Mouse (Mus musculus) CH12.LX (cell line): Measurements from ENCODE around the gene Stk17b. TPM values are rescaled to one million over a fixed set of nuclear protein-coding genes. Genes with fewer than 3 reads are reported as not detected.

Experiments
- DNase-seq: peaks from one replicate; pipeline ENCODE4 v3.0.0-alpha.2; 2013; ENCODE audit errors: extremely low read depth
- H3K27ac ChIP-seq: 2 replicates; pipeline ENCODE4 v1.5.1; 2012; ENCODE audit warnings: low read depth, mild to moderate bottlenecking, control low read depth, moderate library complexity; ENCODE audit not compliant: insufficient read depth
- H3K27me3 ChIP-seq: replicated peaks from 2 replicates; pipeline ENCODE3; 2012; ENCODE audit warnings: inconsistent platforms
- H3K36me3 ChIP-seq, 2 experiments: replicated peaks in 1 of 2; 2 replicates each; pipeline versions ENCODE3 to v1.6.1; 2012; ENCODE audit warnings: inconsistent platforms in 1 of 2, low read length in 1 of 2, mild to moderate bottlenecking in 1 of 2, mixed read lengths in 1 of 2, moderate library complexity in 1 of 2; ENCODE audit not compliant: control insufficient read depth in 1 of 2, insufficient read depth in 1 of 2
- H3K4me1 ChIP-seq, 2 experiments: 2 replicates each; pipeline ENCODE4 v1.6.1; 2012; ENCODE audit warnings: inconsistent platforms in 1 of 2, moderate library complexity in 1 of 2; ENCODE audit not compliant: insufficient read depth in 2 of 2, control insufficient read depth in 1 of 2
- H3K4me2 ChIP-seq: 2 replicates; pipeline ENCODE4 v1.6.1; 2012; ENCODE audit warnings: low read depth, mild to moderate bottlenecking, control low read depth; ENCODE audit not compliant: poor library complexity, insufficient read depth, severe bottlenecking
- H3K4me3 ChIP-seq, 3 experiments: fragments of 150-350 bp in 1 of 3; sonication (generic) in 1 of 3; replicated peaks in 1 of 3; 2 replicates each; pipeline versions ENCODE3 to v1.5.1; 2011 to 2012; ENCODE audit warnings: low read depth in 2 of 3, low read length in 2 of 3, mild to moderate bottlenecking in 2 of 3, moderate library complexity in 2 of 3, control low read depth in 1 of 3, improper control_type of control experiment in 1 of 3, inconsistent platforms in 1 of 3, mixed read lengths in 1 of 3; ENCODE audit not compliant: poor library complexity in 1 of 3
- H3K79me2 ChIP-seq: replicated peaks from 2 replicates; pipeline ENCODE4 v1.6.1; 2012; ENCODE audit warnings: mild to moderate bottlenecking, moderate library complexity; ENCODE audit not compliant: control insufficient read depth, poor library complexity, insufficient read depth, severe bottlenecking; ENCODE audit errors: extremely low read depth
- H3K9ac ChIP-seq: 2 replicates; pipeline ENCODE4 v1.6.1; 2012; ENCODE audit warnings: low read depth, mild to moderate bottlenecking, control low read depth, moderate library complexity; ENCODE audit not compliant: insufficient read depth
- H3K9me3 ChIP-seq: replicated peaks from 2 replicates; pipeline ENCODE3; 2012; ENCODE audit warnings: low read length, inconsistent platforms, mixed read lengths
- CTCF ChIP-seq, 2 experiments: IDR thresholded peaks in 1 of 2; conservative IDR thresholded peaks in 1 of 2; 2 replicates each; pipeline ENCODE4 v1.5.1; 2011 to 2012; ENCODE audit warnings: low read depth in 2 of 2, low read length in 2 of 2, improper control_type of control experiment in 1 of 2, inconsistent platforms in 1 of 2, mild to moderate bottlenecking in 1 of 2, moderate library complexity in 1 of 2
- ETS1 ChIP-seq: conservative IDR thresholded peaks from 2 replicates; pipeline ENCODE4 v1.6.1; 2012; ENCODE audit warnings: low read depth, mild to moderate bottlenecking, inconsistent platforms, low read length, improper control_type of control experiment, moderate library complexity
- HCFC1 ChIP-seq: IDR thresholded peaks from 2 replicates; pipeline ENCODE4 v1.6.1; 2012; ENCODE audit warnings: low read depth, mild to moderate bottlenecking, inconsistent platforms, low read length, improper control_type of control experiment
- IRF4 ChIP-seq: IDR thresholded peaks from 2 replicates; pipeline ENCODE4 v1.6.1; 2014; ENCODE audit warnings: low read depth, mild to moderate bottlenecking, inconsistent platforms, low read length, improper control_type of control experiment
- JUND ChIP-seq: conservative IDR thresholded peaks from 2 replicates; pipeline ENCODE4 v1.6.1; 2011; ENCODE audit warnings: low read depth, low read length, improper control_type of control experiment
- KAT2A ChIP-seq: IDR thresholded peaks from 2 replicates; pipeline ENCODE4 v1.6.1; 2012; ENCODE audit warnings: low read length, improper control_type of control experiment, inconsistent platforms; ENCODE audit not compliant: insufficient replicate concordance
- MAFK ChIP-seq: IDR thresholded peaks from 2 replicates; pipeline ENCODE4 v1.6.1; 2011; ENCODE audit warnings: low read length, improper control_type of control experiment; ENCODE audit not compliant: insufficient replicate concordance
- POLR2AphosphoS2 ChIP-seq: IDR thresholded peaks from 2 replicates; pipeline ENCODE4 v1.6.1; 2011; ENCODE audit warnings: low read depth, low read length, improper control_type of control experiment
- SMC3 ChIP-seq: IDR thresholded peaks from 2 replicates; pipeline ENCODE4 v1.6.1; 2011; ENCODE audit warnings: low read depth, low read length, improper control_type of control experiment
- USF1 ChIP-seq: IDR thresholded peaks from 2 replicates; pipeline ENCODE4 v1.6.1; 2014; ENCODE audit warnings: low read depth, mild to moderate bottlenecking, inconsistent platforms, low read length, improper control_type of control experiment
- USF2 ChIP-seq: conservative IDR thresholded peaks from 2 replicates; pipeline ENCODE4 v1.6.1; 2011; ENCODE audit warnings: low read depth, low read length, improper control_type of control experiment
- ZMIZ1 ChIP-seq: IDR thresholded peaks from 2 replicates; pipeline ENCODE4 v1.6.1; 2012; ENCODE audit warnings: low read depth, mild to moderate bottlenecking, inconsistent platforms, low read length, improper control_type of control experiment
- dilution Hi-C: fragments of 300-500 bp; cut with MboI; formaldehyde crosslinking; loops from 2 replicates; pipeline ENCODE4 v1.14.3; 2020; ENCODE audit warnings: low sequenced_read_pairs; ENCODE audit not compliant: extremely low pct_unique_long_range_greater_than_20kb, extremely low pct_ligation_motif_present
- in situ Hi-C: fragments of 300-500 bp; cut with MboI; formaldehyde crosslinking; loops from 3 replicates; pipeline ENCODE4 v1.14.3; 2019; ENCODE audit warnings: low sequenced_read_pairs, low pct_ligation_motif_present, low pct_unique_long_range_greater_than_20kb, mixed read lengths
- polyA plus RNA-seq: library from polyadenylated mRNA; unstranded; fragments of >175 nt; gene quantifications from 2 replicates; pipeline ENCODE4 v1.2.1, GENCODE M21; 2012; ENCODE audit warnings: low read depth; ENCODE audit not compliant: insufficient read length
- total RNA-seq, 2 experiments: library from RNA; depleted of rRNA; stranded (reverse); fragments of 300-350 nt in 1 of 2; fragments of >200 nt in 1 of 2; gene quantifications; 2 replicates each; pipeline ENCODE4 v1.2.3; 2012 to 2014

Stk17b gene
- total and polyA plus RNA-seq, 3 experiments, result 25.2 to 58.6 (median 46.3) TPM

GRCm38 (mm10) chr1:53830286-53830685 is 45.3 kb upstream of the Stk17b start:
- Histone ChIP-seq H3K9me3 (no peaks in the 10 kb centered on the region), H3K4me1 (peaks cover 2 to 3% of the 10 kb centered on the region in 2 experiments; a peak in 2 of 4 replicates), H3K27me3 (no peaks in the 10 kb centered on the region), H3K4me3 (no peak overlapping the region), H3K4me2 (no peak overlapping the region), H3K27ac (no peak overlapping the region), H3K36me3 (no peaks in the 10 kb centered on the region), H3K79me2 (no peaks in the 10 kb centered on the region), H3K9ac (no peak overlapping the region)
- TF ChIP-seq HCFC1 (no peak), CTCF (conservative IDR thresholded peaks at IDR 0.05 in 1 of 2, IDR thresholded peaks at IDR 0.05 in 1 of 2; ENCODE audit: low read depth in 2 of 2, low read length in 2 of 2) (no peak), POLR2AphosphoS2 (no peak), JUND (no peak), ZMIZ1 (no peak), SMC3 (no peak), IRF4 (no peak), ETS1 (no peak), USF2 (no peak)
- no peak for DNase-seq
- dilution Hi-C loops, result no loop called here
- in situ Hi-C loops, result loop anchor here (5.0 kb wide), 1 partner anchor 57 kb away; no protein-coding TSS in a partner anchor

GRCm38 (mm10) chr1:53829089-53829488 is 44.1 kb upstream of the Stk17b start:
- TF ChIP-seq USF1 (no peak), USF2 (no peak), CTCF (conservative IDR thresholded peaks at IDR 0.05 in 1 of 2, IDR thresholded peaks at IDR 0.05 in 1 of 2; ENCODE audit: low read depth in 2 of 2, low read length in 2 of 2) (no peak), SMC3 (no peak), POLR2AphosphoS2 (no peak), KAT2A (no peak), MAFK (no peak), JUND (no peak)
- TF ChIP-seq, all 38 proteins: peak for 0
- H3K4me2 ChIP-seq, result no peak overlapping the region
- H3K79me2 ChIP-seq, result no peaks in the 10 kb centered on the region
- in situ Hi-C loops (no loop called here), dilution Hi-C loops (no loop called here)
- no peaks in the 10 kb centered on the region for H3K27me3 ChIP-seq
- H3K4me3 ChIP-seq, result no peak overlapping the region
- H3K9me3 ChIP-seq, result no peaks in the 10 kb centered on the region
- no peak overlapping the region for H3K9ac ChIP-seq
- H3K4me1 ChIP-seq, result peaks cover 7 to 13% of the 10 kb centered on the region in 2 experiments; a peak in 3 of 4 replicates
- DNase-seq, result no peak
- no peaks in the 10 kb centered on the region for H3K36me3 ChIP-seq
- no peak overlapping the region for H3K27ac ChIP-seq
